Mouse (Mus musculus): ENCODE data around the gene Ywhae.

The Ywhae gene

DNA sequence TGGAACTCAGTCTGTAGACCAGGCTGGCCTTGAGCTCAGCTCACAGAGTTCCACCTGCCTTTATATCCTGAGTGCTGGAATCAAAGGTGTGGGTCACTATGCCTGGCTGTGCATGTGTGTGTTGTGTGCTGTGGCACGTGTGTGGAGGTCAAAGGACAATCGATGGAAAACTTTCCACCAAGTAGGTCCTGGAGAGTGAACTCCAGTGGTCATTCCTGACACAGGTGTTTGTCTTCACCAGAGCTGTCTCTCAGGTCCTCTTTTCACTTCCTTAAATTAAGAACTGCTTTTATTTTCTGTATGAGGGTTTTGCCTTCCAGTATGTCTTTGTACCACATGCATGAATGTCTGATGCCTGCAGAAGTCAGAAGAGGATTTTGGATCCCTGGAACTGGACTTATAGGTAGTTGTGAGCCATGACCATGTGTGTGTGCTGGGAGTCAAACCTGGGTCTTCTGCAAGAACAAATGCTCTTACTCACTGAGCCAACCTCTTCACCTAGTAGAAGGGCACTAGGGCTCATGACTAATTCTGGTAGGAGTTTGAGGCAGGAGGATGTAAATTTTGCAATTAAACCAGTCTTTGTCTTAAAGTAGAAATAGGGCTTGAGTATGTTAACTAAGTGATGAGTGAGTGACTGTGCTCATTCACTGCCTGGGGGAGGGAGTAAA is 5.3 kb downstream of the Ywhae start:
- DNase-seq (ENCODE audit: low read depth): peak; percentile 42

DNA sequence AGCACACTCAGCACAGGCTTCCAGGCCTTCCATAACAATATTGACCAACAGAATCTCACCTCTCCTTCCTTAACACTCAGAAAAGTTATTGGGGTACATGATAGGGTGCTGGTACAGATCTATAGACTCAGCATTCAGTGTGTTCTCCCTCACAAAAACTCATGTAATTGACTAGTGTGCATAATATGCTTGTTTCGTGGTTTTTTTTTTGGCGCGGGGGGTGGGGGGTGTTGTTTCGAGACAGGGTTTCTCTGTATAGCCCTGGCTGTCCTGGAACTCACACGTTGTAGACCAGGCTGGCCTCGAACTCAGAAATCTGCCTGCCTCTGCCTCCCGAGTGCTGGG is 5.8 kb downstream of the Ywhae start:
- peak; percentile 29 for DNase-seq (ENCODE audit: low read depth)

DNA sequence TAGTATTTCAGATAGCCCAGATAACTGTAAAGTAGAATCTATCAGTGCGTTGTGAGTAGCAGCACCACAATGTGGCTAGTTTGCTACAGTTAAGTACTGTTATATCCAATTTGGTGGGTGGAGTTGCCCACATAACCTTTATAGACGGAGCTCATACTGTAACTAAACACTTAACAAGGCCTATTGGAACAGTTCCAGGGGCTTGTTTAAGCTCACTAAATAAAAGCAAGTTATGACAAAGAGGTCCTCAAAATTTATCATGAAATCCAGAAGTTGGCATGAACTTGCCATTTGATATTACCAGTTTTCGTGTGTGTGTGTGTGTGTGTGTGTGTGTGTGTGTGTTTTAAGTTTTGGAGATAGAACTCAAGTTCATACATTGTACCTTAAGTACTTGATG is 7.5 kb downstream of the Ywhae start:
- DNase-seq (ENCODE audit: low read depth): peak; percentile 20

DNA sequence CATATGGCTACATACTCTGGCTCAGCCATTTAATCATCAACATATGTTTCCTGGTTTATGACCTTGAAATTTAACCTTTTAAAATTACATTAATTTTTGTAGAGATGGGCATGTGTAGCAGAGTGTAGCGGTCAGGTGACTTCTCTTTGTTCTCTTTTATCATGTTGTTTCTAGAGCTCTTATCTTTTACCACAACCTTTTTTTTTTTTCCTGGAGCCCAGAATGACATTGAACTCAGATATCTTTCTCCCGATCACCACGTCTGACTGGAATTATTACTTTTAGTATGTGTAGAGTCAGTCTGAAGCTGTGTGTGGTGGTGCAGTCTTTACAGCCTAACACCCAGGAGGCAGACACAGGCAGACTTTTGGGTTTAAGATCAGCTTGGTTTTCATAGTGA is 8.9 kb downstream of the Ywhae start:
- DNase-seq (ENCODE audit: low read depth): no peak

DNA sequence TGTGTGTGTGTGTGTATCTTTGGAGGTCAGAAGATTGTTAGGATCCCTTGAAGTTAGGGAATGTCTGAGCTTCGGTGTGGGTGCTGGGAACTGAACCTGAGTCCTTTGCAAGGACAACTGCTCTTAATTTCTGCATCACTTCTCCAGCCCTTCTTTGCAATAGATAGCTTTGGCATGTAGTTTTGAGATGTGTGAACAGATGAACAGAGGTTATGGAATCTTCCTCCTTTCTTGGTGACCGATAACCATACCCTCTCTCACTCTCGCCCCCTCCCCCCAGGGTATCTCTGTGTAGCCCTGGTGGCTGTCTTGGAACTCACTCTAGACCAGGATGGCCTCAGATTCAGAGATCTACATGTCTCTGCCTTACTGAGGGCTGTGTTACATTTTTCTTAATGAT is 12.1 kb downstream of the Ywhae start:
- no peak for DNase-seq (ENCODE audit: low read depth)

DNA sequence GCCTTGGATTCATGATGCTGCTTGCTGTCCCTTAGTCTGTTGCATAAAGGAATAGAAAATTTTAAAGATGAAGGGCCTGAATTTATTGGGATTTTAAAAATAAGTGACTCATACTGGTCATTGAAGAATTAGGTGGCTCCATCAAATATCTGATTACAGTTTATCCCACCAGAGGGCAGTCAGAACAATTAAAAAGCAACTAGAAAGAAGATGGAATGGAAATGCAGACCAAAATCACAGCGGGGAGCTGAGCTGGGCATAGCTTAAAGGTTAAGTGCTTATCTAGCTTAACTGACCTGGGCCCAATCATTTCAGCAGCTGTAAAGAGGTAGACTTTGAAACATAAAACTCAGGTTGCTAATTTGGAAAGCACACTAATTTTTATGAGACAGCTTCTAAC is 17.9 kb downstream of the Ywhae start:
- no peak for DNase-seq (ENCODE audit: low read depth)

DNA sequence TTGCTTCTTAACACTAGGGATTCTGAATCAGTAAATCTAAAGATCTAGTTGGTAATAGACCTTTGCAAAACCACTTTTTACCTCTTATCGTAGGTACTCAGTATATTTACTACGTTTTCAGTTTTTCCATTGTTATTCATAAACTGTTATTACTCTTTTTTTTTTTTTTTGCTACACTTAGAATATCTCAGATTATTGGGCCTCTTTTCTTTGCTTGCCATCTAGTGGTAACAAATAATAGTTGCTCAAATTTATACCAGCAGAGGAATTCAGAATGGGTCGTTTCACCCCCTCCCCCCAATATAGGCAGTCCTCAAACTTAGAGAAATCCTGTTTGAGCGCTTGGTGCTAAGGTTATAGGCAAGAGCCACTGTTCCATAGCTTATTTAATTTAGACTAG is 18.4 kb downstream of the Ywhae start:
- DNase-seq (ENCODE audit: low read depth): no peak

DNA sequence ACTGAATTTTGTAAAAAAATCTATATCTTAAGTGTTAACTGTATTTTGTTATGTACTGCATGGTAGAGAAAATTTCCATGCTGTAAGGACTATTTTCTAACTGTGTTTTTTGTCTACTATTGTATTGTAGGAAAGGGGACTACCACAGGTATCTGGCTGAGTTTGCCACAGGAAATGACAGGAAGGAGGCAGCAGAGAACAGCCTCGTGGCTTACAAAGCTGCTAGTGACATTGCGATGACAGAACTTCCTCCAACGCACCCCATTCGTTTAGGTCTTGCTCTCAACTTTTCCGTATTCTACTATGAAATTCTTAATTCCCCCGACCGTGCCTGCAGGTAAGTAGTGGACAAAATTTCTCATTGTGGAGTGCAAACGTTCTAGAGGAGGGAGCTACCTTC is 24.0 kb downstream of the Ywhae start:
- DNase-seq (ENCODE audit: low read depth): peak; percentile 71

DNA sequence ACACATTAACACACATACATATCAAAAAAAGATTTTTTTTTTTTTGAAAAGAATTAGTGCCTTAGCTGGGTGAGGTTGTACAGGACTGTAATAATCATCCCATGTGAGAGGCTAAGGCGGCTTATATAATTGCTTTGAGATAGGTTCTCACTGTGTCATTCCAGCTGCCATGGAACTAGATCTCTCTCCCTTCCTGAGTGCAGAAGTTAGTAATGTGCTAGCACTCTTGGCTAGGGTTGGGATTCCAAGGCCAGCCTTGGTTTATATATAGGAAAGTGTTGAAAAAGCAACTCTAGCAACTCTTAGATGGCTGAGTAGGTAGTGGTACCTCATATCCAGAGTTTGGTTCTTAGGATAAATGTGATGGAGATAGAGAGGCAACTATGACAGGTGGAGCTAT is 25.9 kb downstream of the Ywhae start:
- peak; percentile 10 for DNase-seq (ENCODE audit: low read depth)

DNA sequence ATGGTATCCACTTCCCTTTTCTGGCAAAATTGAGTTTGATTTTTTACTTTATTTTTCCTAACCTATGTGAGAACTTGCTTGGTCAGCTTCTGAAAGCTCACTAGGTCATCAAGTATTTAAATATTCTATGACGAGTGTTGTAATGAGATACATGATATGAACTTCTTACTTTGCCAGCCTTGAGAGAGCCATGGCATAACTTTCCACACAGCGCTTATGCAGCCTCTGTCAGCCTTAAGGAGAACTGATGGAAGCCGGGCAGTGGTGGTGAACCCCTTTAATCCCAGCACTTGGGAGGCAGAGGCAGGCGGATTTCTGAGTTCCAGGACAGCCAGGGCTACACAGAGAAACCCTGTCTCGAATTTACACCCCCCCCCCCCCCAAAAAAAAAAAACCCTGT is 28.1 kb downstream of the Ywhae start:
- no peak for DNase-seq (ENCODE audit: low read depth)

DNA sequence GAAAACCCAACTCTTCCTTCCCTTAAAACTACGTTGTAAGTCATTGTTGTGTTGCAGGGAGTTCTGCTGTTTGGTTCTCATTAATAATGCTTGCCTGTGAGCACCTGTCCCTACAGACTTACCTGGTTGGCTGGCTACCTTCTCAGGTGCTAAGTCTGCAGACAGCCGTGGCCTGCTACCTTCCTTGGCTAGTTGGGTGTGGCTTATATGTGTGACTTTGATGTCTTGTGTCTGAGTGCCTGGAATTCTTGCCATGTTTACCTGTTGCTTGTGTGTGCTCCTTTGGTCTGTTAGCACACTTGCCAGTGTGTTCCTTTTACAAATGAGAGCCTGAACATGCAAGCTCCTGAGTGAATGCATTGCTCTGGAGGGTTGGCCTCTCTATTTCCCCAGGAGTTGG is 30.0 kb downstream of the Ywhae start:
- DNase-seq (ENCODE audit: low read depth): peak; percentile 16

DNA sequence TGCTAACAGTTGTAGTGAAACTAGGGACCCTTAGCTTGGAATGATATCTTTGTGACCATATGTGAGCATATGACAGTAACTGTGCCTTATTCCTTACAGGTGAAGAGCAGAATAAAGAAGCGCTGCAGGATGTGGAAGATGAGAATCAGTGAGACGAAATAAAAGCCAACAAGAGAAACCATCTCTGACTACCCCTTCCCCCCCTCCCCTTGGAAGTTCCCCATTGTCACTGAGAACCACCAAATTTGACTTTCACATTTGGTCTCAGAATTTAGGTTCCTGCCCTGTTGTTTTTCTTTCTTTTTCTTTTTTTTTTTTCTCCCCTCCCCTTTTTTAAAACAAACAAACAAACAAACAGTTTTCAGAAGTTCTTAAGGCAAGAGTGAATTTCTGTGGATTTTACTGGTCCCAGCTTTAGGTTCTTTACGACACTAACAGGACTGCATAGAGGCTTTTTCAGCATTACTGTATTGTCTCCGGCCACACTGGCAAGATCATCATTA is 31.9 kb downstream of the Ywhae start:
- DNase-seq (ENCODE audit: low read depth): peak; percentile 63

DNA sequence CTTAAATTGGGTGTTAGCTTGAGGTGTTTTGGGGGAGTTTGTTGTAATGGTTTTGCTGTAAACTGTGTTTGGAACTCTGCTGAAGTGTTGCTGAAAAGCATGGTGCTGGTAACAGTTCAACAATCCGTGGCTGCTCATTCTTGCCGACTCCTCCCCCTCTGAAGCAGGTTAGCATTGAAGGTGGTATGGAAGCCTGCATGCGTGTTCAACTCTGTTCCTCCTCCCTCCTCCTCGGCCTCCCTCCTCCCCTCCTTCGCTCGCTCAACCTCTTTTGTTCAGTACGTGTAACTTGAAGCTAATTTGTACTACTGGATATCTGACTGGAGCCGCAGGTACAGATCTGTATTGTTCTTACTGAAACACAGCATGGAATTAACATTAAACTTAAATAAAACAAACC is 32.5 kb downstream of the Ywhae start:
- no peak for DNase-seq (ENCODE audit: low read depth)

DNA sequence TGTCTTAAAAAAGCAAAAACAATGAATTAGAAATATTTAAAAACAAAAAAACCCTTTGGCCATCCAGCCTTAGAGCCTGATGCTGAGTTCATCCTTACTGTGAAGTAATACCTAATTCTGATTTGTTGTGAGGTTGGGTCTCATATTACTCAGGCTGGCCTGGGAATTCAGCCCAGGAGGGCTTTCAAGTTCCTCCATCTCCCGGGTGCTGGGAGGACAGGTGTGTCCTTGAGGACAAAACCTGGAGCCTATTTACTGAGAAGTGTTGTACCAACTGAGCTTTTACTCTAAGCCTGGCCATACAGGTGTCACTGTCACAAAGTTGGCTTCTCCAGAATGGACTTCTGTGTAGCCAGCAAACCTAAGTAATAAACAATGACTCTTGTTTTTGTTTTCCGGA is 34.3 kb downstream of the Ywhae start:
- no peak for DNase-seq (ENCODE audit: low read depth)

DNA sequence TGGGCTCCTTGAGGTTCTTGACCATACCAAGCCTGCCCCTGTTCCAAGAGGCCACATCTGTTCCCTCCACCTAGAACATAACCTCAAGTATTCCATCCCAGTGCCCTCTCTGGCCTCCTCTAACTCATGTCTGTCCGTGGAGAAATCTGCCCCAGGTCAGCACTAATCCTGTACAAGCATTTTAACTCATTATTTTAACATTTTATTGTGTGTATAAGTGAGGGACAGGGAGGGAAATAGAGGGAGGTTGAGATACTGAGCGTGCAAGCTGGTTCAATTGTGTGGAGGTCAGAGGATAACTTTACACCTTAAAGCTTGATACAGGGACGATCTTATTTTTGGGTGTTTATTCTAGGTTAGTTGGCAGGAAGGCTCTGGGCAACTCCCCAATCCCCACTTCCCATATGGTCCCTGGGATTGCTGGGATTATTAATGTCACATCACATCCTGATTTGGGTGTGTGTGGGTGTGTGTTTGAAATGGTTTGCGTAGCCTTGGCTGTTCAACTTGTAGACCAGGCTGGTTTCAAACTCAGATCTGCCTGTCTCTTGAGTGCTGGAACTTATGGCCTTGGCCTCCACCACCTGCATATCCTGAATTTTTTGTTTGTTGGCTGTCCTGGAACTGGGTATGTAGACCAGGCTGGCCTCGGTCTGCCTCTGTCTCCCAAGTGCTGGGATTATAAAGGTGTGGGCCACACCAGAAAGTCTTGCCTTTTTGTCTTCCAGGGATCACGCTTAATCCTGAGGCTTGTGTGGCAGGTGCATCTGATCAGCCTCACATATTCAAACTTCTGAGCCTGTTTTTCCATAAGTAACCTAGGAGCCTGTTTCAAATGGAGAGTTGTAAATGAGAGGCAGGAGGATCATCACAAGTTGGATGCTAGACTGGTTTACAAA is 35.7 kb downstream of the Ywhae start:
- peak; percentile 34 for DNase-seq (ENCODE audit: low read depth)

DNA sequence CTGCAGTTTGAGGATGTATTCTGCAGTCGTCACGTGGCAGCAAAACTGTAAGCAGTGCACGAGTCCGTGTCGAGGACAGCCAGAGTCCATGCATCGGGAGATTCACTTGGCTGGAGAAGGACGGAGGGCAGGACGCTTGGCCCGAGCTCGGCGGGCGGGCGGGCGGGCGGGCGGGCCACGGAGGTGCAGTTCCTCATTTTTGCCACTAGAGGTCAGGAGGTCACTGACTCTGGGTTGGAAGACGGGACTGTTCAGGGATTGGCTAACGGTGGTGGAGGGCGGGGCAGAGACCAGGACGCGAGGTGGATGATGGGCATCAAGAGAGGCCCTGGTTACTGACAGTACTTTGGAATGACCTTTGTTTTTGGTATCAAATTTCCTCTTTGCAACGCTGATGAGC is 36.5 kb downstream of the Ywhae start:
- DNase-seq (ENCODE audit: low read depth): peak; percentile 90

DNA sequence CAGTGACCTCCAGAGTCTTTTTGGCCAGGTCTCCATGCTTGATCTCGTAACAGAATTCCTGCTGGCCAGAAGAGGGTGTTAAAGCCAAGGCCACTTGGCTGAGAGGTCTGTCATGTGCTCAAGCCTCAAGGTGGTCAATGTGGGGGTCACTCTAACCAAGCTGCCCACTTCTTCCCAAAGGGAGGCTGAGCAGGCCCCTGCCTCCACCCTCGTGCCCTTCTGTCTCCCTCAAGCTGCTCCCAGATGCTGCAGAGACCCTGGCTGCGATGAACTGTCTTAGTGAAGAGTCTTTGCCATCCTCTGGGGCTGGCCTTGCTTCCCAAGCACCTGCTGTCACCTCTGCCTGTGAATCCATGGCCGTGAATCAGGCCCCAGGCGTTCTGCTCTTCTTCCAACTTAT is 39.9 kb downstream of the Ywhae start:
- DNase-seq (ENCODE audit: low read depth): no peak

DNA sequence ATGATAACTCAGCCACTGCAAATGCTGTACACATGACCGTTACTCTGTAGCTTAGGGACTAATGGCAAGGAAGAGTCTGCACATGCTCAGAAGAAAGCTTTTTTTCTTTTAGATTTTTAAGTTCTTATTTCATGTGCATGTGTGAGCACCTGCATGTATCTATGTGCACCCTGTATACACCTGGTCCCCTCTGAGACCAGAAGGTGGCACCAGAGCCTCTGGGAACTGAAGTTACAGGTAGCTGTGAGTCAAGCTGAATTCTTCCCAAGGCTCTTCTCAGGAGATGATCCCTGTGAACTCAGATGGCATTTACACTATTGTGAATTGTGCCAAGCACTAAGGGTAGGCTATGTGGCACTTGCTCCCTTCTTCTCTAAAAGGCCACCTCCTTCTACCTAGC is 43.2 kb downstream of the Ywhae start:
- no peak for DNase-seq (ENCODE audit: low read depth)

DNA sequence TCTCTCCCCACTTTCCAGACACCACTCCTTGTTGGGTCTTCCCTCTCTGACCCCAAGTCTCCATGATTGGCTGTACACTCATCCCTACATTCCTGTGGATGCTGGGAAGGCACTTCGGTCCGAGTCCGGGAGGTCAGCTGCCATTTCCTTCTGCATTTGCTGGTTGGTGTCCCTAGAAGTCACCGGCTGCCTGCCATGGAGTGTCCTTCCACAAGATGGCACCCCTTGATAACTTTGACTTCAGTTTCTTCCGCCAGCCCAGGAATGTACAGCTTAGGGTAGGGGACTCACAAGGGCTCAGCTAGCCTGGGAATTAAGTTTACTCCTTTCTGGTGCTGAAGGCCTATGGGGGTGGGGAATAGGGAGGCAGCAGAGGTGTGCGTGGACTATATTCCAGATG is 49.2 kb downstream of the Ywhae start:
- peak; percentile 67 for DNase-seq (ENCODE audit: low read depth)

DNA sequence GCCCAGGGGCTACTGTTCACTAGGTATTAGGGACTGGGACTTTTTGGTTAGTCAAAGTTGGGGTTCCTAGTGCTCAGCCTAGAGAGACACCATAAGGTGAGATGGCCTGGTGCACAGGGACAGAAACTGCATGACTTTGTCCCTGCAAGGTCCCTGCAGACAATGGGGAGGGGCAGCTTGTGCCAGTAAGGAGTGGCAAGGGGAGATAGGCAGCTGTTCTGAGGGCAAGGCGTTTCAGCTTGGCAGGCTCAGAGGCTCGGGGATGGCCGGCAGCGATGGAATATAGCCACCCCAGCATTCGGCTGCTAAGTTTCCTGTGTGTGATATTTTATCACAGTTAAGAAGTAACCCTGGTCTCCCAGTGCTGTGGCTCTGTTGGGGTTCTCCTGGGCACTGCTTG is 51.1 kb downstream of the Ywhae start:
- DNase-seq (ENCODE audit: low read depth): no peak

DNA sequence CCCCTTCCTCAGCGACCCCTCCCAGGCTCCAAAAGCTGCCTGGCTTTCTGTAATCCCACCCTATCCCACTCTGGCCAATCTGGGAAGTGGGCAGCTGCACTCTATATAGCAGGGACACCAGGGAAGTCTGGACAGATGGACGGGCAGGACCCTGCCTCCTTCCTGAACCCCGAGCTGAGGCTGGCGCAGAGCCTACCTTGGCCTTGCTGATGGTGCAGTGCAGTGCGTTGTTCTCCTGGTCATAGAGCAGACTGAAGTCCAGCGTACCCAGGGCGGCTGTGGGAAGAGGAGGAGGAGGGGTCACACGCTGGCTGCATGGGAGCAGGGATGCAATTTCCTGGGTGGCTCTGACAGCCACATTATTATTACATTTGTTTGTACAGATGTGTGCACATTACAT is 53.2 kb downstream of the Ywhae start:
- DNase-seq (ENCODE audit: low read depth): no peak

DNA sequence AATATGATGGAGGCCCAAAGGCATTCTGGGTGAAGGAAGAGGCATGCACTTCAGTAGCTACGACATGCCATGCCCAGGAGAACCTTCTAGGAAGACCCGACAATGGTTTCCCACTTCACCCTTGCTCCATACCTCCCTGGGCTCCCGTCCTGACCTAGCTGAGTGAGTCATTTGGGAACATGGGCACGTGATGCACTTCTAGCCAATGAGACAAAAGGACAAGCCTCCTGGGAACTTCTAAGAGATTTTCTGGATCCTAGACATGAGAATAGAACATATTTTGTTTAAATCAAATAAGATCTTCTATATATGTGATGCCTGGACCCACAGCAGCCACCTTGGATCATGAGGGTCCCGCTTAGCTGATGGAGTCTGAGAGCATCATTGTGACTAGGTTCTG is 59.9 kb downstream of the Ywhae start:
- DNase-seq (ENCODE audit: low read depth): no peak

DNA sequence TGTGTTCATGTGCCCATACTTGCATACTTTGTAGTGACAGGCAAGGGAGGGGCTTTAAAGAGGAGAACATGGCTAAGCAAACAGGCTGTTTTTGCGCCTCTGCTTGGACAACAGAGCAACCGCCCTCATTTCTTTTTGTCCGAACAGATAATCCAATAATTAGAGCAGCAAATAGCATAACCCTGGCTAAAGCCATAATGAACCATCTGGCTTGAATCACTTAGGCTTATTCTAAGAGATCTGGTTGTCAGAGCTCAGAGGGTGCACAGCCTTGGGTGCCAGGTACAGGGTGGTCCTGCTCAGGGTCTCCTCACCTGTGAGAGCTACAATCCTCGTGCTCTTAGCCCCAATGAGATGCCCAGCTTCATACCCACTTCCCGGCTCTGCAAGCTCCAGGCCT is 60.7 kb downstream of the Ywhae start:
- no peak for DNase-seq (ENCODE audit: low read depth)

Measured in induced T-regulatory cell, adult 2 months (primary cell).